Mouse (Mus musculus): ENCODE results near the gene Slc7a1. TPM values are rescaled to one million over a fixed set of nuclear protein-coding genes. Genes with fewer than 3 reads are reported as not detected.

The Slc7a1 gene
- polyA plus RNA-seq, 1 experiment from 2014 or later = 33.7 TPM

GRCm38 (mm10) chr5:148312443-148312842 lies 87.3 kb downstream of the Slc7a1 start:
- CTCF ChIA-PET = no interaction called here
- DNase-seq (ENCODE audit: low read depth, low spot score) = no peak
- no peaks in the 10 kb centered on the region for H3K27me3 ChIP-seq
- in situ Hi-C loops (cut with MboI; ENCODE audit: low pct_unique_long_range_greater_than_20kb) = no loop called here
- POLR2A ChIA-PET = no interaction called here
- no peak for TF ChIP-seq CTCF (IDR thresholded peaks at IDR 0.05)
- no peak for ATAC-seq

- no peak for DNase-seq (ENCODE audit: low read depth, low spot score)
Observed at GRCm38 (mm10) chr5:148310790-148311189, 88.9 kb downstream of the Slc7a1 start.

GRCm38 (mm10) chr5:148304112-148304511 lies 95.6 kb downstream of the Slc7a1 start:
- in situ Hi-C loops (cut with MboI; ENCODE audit: low pct_unique_long_range_greater_than_20kb) = no loop called here
- no peak for TF ChIP-seq CTCF (IDR thresholded peaks at IDR 0.05)
- CTCF ChIA-PET = interaction anchor here (1.4 kb wide), 1 partner anchor 146 kb away, joined by 3 read pairs; no protein-coding TSS in a partner anchor
- ATAC-seq (no peak), DNase-seq (ENCODE audit: low read depth, low spot score) (no peak)
- POLR2A ChIA-PET = no interaction called here
- H3K27me3 ChIP-seq = no peaks in the 10 kb centered on the region

More at GRCm38 (mm10) chr5:148310790-148311189, 88.9 kb downstream of the Slc7a1 start:
- CTCF ChIA-PET = no interaction called here
- no peaks in the 10 kb centered on the region for H3K27me3 ChIP-seq
- in situ Hi-C loops (cut with MboI; ENCODE audit: low pct_unique_long_range_greater_than_20kb) = no loop called here
- no peak for TF ChIP-seq CTCF (IDR thresholded peaks at IDR 0.05)
- POLR2A ChIA-PET = interaction anchor here (0.5 kb wide), 1 partner anchor 43 kb away, joined by 5 read pairs; no protein-coding TSS in a partner anchor
- no peak for ATAC-seq

- H3K27me3 ChIP-seq = no peaks in the 10 kb centered on the region
- in situ Hi-C loops (cut with MboI; ENCODE audit: low pct_unique_long_range_greater_than_20kb) = no loop called here
- ChIA-PET CTCF (no interaction called here), POLR2A (no interaction called here)
- DNase-seq (ENCODE audit: low read depth, low spot score) = no peak
- no peak for ATAC-seq
- TF ChIP-seq CTCF (IDR thresholded peaks at IDR 0.05) = no peak
Observed at GRCm38 (mm10) chr5:148302968-148303367, 96.7 kb downstream of the Slc7a1 start.

- ChIA-PET POLR2A (no interaction called here), CTCF (no interaction called here)
- ATAC-seq (no peak), DNase-seq (ENCODE audit: low read depth, low spot score) (no peak)
- TF ChIP-seq CTCF (IDR thresholded peaks at IDR 0.05) = peak; percentile 48
- in situ Hi-C loops (cut with MboI; ENCODE audit: low pct_unique_long_range_greater_than_20kb) = no loop called here
- no peaks in the 10 kb centered on the region for H3K27me3 ChIP-seq
Observed at GRCm38 (mm10) chr5:148293346-148293745, 106.4 kb downstream of the Slc7a1 start.

GRCm38 (mm10) chr5:148292862-148293261 lies 106.8 kb downstream of the Slc7a1 start:
- H3K27me3 ChIP-seq = no peaks in the 10 kb centered on the region
- no peak for TF ChIP-seq CTCF (IDR thresholded peaks at IDR 0.05)
- CTCF ChIA-PET = no interaction called here
- ATAC-seq (no peak), DNase-seq (ENCODE audit: low read depth, low spot score) (no peak)
- in situ Hi-C loops (cut with MboI; ENCODE audit: low pct_unique_long_range_greater_than_20kb) = no loop called here
- POLR2A ChIA-PET = no interaction called here

- TF ChIP-seq CTCF (IDR thresholded peaks at IDR 0.05) = no peak
- ChIA-PET CTCF (no interaction called here), POLR2A (no interaction called here)
- ATAC-seq (no peak), DNase-seq (ENCODE audit: low read depth, low spot score) (no peak)
- H3K27me3 ChIP-seq = no peaks in the 10 kb centered on the region
- in situ Hi-C loops (cut with MboI; ENCODE audit: low pct_unique_long_range_greater_than_20kb) = no loop called here
Observed at GRCm38 (mm10) chr5:148289951-148290350, 109.8 kb downstream of the Slc7a1 start.

- no peak for TF ChIP-seq CTCF (IDR thresholded peaks at IDR 0.05)
- in situ Hi-C loops (cut with MboI; ENCODE audit: low pct_unique_long_range_greater_than_20kb) = no loop called here
- ChIA-PET CTCF (no interaction called here), POLR2A (no interaction called here)
- DNase-seq (ENCODE audit: low read depth, low spot score) (no peak), ATAC-seq (no peak)
- H3K27me3 ChIP-seq = no peaks in the 10 kb centered on the region
Observed at GRCm38 (mm10) chr5:148288804-148289203, 110.9 kb downstream of the Slc7a1 start.

- ChIA-PET POLR2A (no interaction called here), CTCF (no interaction called here)
- ATAC-seq (no peak), DNase-seq (ENCODE audit: low read depth, low spot score) (no peak)
- no peaks in the 10 kb centered on the region for H3K27me3 ChIP-seq
- TF ChIP-seq CTCF (IDR thresholded peaks at IDR 0.05) = no peak
- in situ Hi-C loops (cut with MboI; ENCODE audit: low pct_unique_long_range_greater_than_20kb) = no loop called here
Observed at GRCm38 (mm10) chr5:148287529-148287928, 112.2 kb downstream of the Slc7a1 start.

GRCm38 (mm10) chr5:148283584-148283983 lies 116.1 kb downstream of the Slc7a1 start:
- CTCF ChIA-PET = no interaction called here
- no peak for TF ChIP-seq CTCF (IDR thresholded peaks at IDR 0.05)
- no peaks in the 10 kb centered on the region for H3K27me3 ChIP-seq
- ATAC-seq (no peak), DNase-seq (ENCODE audit: low read depth, low spot score) (no peak)
- POLR2A ChIA-PET = no interaction called here
- in situ Hi-C loops (cut with MboI; ENCODE audit: low pct_unique_long_range_greater_than_20kb) = no loop called here

GRCm38 (mm10) chr5:148283177-148283576 lies 116.5 kb downstream of the Slc7a1 start:
- CTCF ChIA-PET = no interaction called here
- no peak for ATAC-seq
- in situ Hi-C loops (cut with MboI; ENCODE audit: low pct_unique_long_range_greater_than_20kb) = no loop called here

GRCm38 (mm10) chr5:148282631-148283030 lies 117.1 kb downstream of the Slc7a1 start:
- in situ Hi-C loops (cut with MboI; ENCODE audit: low pct_unique_long_range_greater_than_20kb) = no loop called here
- POLR2A ChIA-PET = no interaction called here
- TF ChIP-seq CTCF (IDR thresholded peaks at IDR 0.05) = no peak
- CTCF ChIA-PET = no interaction called here
- no peaks in the 10 kb centered on the region for H3K27me3 ChIP-seq
- DNase-seq (ENCODE audit: low read depth, low spot score) (no peak), ATAC-seq (no peak)

More at GRCm38 (mm10) chr5:148283177-148283576, 116.5 kb downstream of the Slc7a1 start:
- no peaks in the 10 kb centered on the region for H3K27me3 ChIP-seq
- POLR2A ChIA-PET = no interaction called here
- DNase-seq (ENCODE audit: low read depth, low spot score) = no peak
- no peak for TF ChIP-seq CTCF (IDR thresholded peaks at IDR 0.05)
